Mouse (Mus musculus): ENCODE results near the gene Gm42372. TPM values are rescaled to one million over a fixed set of nuclear protein-coding genes. Genes with fewer than 3 reads are reported as not detected.

Gm42372 gene
- polyA plus RNA-seq, 1 experiment, result not detected

DNA sequence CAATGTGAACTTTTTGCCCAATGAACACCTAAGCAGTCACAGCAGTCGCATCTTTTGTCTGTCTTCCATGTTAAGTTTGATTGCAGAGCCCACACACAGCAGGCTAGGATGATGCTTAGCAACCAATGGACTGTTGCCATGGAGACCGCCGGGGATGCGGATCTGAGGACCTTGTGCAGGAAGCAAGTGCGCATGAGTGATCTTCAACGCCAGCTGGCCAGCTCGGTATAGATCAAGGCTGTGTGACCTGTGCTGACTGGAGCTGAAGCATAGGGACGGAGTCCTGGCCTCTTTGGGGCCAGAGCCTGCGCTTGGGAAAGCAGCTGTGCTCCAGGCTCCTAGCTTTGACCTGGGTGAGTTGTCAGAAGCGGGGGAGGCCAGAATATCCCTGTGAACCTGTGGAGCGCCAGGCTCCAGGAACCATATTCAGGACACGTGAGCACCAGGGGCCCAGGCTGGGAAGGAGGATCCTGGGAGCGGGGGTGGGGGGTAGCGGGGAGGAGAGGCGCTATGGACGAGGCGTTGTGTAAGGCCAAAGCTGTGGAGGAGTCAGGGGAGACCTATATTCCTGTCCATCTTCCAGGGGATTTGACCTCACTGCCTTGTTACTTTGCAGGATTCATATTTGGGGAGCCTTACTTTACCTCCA, 23.2 kb upstream of the Gm42372 start, which contains the start of gene Pnmal1:
Pnmal1 (plus strand) TSS at position 141 of the 649 bp plus-strand sequence.
- no peak for DNase-seq (ENCODE audit: low spot score)

DNA sequence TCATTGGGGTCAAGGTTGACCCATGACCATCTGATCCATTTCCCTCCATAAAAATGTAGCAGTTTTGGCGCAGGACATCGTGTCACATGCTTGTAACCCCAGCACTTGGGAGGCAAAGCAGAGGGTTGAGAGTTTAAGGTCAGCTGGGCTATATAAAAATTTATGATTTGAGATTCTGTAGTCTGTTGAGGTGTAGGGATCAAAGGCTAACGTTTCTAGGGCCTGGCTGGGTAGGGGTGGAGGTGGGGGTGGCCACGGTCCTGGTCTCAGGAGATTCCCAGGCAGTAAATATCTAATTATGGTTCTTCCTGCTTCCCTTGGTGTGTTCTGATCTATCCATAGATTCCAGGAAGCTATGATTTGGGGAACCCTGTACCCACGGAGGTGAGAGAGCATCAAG, 21.2 kb upstream of the Gm42372 start:
- no peak for DNase-seq (ENCODE audit: low spot score)

DNA sequence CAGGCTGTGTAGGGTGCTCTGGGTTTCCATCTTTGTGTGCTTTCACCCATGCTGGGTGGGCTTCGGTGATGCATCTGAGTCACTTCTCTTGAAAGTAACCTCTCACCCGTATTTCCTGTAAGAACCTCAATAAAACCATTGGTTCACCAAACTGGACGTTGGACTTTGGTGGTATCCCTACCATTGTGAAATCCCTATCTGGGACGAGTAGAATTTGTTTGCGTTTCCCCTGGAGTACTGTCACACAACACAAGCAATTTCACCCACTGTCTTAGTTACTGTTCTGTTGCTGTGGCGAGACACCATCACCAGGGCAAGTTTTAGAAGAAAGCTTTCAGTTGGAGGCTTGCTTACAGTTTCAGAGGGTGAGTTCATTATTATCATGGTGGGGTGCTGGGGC, 14.5 kb upstream of the Gm42372 start:
- no peak for DNase-seq (ENCODE audit: low spot score)

DNA sequence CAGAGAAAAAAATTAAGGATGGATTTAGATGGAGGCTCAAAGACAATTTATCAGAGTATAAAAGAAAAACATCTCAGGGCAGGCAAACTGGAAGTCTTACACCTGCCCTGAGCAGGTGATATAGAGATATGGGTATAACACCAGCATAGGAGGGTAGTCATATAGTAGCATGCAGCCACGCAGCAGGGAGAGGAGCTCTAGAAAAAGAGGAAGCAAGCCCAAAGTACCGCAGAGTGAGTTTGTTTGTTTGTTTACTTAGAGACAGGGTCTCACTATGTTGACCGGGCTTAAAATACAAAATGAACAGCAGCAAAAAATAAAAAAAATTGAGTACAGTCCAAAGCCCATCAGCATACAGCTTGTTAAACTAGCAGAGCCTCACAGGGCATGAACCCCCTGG, 11.7 kb upstream of the Gm42372 start:
- DNase-seq (ENCODE audit: low spot score), result no peak

DNA sequence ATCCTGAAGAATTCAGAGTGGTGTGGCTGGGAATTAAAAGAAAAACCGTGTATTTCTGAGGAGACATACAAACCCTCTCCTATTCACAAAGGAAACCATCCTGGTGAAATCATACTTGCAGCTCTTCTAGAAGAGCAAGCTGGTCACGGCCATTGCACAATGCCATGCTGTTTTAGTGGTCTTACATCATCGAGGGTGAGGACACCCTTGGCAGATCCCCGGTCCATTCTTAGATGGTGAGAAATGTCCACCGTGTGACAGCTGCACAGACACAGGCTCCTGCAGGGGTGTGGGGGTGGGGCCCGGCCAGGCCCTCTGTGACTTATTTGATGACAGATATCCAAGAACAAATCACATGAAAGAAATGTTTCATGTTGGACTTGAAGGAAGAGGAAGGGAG, 8.9 kb upstream of the Gm42372 start:
- no peak for DNase-seq (ENCODE audit: low spot score)

DNA sequence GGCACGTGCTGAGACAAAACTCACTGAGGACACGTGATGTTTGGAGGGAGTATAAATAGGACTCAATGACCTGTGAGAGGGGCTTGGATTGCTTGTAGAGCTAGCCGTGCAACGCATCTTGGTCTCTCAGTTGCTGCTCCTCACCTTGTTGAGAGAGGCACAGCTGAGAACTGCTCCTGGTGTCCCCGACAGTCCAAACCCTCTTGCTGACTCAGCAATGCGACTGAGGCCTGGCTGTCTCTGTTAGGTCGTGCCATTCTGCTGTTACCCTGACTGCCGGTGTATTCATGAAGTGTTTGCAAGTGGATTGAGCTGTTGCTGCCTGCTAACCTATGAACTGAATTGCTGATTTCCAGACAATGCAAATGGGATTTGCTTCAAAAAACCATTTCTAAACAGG, 6.6 kb upstream of the Gm42372 start:
- DNase-seq (ENCODE audit: low spot score), result no peak

DNA sequence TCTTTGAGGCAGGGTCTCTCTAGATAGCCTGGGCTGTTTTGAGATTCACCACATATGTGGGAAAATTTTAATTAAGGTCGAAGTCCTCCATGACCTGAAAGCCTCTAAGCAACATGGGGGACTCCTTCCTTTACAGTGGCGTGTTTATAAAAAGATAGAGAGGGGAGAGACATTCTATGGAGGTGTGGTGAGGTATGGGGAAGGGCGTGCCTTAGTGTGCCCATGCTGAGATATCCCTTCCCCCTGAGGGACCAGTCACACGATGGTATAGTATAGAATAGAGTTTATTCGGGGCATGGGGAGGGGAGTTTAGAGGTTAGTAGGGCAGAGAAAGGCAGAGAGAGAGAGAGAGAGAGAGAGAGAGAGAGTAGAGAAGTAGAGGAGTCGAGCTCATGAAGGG, 4.7 kb upstream of the Gm42372 start:
- no peak for DNase-seq (ENCODE audit: low spot score)

- DNase-seq (ENCODE audit: low spot score), result no peak
These were observed 4.3 kb upstream of the Gm42372 start for GRCm38 (mm10) chr7:16978593-16978992.

- DNase-seq (ENCODE audit: low spot score), result no peak
These were observed 2.5 kb upstream of the Gm42372 start for GRCm38 (mm10) chr7:16980348-16980747.

DNA sequence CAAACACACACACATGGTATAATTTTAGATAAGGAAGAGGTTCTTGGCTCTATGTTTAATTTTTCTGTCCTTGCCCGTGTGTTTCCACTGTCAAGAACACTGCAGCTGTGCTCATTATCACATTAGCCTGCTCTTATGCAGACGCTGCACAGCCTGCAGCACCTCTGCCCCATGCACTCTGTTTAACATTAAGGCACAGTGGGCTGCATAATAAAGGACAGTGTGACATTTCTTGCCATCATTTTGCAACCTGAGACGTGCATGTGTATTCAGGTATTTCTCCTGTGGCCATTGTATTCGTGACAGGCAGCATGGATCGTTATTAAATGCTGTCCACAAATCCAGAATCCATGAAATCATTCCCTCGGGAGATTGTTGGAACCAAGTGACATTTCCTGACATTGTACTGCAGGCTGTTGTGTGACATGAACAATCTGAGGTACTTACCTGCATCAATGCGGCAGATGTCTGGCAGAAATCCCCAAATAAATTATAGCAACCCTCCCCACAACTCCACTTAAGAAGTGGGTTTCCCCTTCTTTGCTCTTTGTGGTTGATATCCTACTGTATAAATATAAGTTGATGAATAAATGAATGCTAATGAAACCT, 4.8 kb downstream of the Gm42372 start:
- no peak for DNase-seq (ENCODE audit: low spot score)

GRCm38 (mm10) chr7:16988405-16988804, 5.5 kb downstream of the Gm42372 start:
- no peak for DNase-seq (ENCODE audit: low spot score)

- no peak for DNase-seq (ENCODE audit: low spot score)
These were observed 7.3 kb downstream of the Gm42372 start for GRCm38 (mm10) chr7:16990006-16990744.

- no peak for DNase-seq (ENCODE audit: low spot score)
These were observed 9.0 kb downstream of the Gm42372 start for GRCm38 (mm10) chr7:16991681-16992450.

DNA sequence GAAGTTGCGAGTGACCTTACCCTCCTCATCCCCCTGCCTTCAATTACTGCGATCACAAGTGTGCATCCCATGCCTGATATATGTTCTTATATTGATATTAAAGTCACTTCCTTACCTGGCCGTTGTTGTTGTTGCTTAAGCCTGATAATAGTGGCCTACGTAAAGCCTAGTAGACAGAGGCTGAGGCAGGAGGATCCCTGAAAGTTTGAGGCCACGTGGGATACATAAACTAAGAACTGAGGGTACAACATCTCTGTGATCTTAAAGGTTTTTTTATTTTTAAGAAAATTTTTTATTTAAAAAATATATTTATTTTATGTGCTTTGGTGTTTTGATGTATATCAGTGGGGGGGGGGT, 9.5 kb downstream of the Gm42372 start, which contains the start of gene Ccdc8:
Ccdc8 (plus strand) TSS at position 258 of the 357 bp plus-strand sequence.
- no peak for DNase-seq (ENCODE audit: low spot score)

- no peak for DNase-seq (ENCODE audit: low spot score)
These were observed 10.9 kb downstream of the Gm42372 start for GRCm38 (mm10) chr7:16993651-16994399.

DNA sequence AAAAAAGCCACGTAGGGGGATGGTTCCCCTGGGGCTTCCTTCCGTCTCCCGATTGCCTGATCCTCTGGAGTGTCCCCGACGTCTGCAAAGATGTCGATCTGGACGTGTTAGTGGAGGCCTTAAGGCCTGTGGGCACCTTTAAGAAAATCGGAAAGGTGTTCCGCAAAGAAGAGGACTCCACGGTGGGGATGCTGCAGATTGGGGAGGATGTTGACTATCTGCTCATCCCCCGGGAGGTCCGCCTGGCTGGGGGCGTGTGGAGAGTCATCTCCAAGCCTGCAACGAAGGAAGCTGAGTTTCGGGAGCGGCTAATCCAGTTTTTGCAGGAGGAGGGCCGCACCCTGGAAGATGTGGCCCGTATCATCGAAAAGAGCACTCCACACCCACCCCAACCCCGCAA, 11.5 kb downstream of the Gm42372 start:
- no peak for DNase-seq (ENCODE audit: low spot score)

DNA sequence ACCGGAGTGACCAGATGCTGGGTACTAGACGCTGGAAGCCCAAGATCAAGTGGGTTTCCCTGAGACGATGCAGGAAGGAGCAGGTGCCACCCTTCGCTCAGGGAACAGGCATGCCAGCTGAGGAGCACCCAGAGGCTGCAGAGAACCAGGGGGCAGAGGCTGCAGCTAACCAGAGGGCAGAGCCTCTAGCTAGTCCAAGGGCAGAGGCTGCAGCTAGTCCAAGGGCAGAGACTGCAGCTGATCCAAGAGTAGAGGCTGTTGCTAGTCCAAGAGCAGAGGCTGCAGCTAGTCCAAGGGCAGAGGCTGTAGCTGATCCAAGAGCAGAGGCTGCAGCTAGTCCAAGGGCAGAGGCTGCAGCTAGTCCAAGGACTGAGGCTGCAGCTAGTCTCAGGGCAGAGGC, 12.5 kb downstream of the Gm42372 start:
- no peak for DNase-seq (ENCODE audit: low spot score)

DNA sequence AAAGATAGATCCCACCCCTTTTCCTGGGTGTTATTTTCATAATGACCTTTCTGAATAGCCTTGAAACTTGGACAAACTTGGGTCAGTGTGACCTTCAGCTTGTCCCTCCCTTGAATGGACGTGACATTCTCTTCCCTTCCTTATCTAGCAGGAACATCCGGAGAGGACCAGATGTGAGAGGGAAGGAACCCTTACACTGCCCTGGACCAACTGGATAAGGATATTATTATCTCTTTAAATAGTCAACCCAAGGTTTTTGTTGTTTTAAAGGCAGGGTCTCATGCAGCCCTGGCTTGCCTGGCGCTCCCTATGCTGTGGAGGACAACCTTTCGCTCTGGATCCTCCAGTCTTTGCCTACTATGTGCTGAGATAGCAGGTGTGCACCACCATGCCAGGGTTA, 16.3 kb downstream of the Gm42372 start:
- no peak for DNase-seq (ENCODE audit: low spot score)

DNA sequence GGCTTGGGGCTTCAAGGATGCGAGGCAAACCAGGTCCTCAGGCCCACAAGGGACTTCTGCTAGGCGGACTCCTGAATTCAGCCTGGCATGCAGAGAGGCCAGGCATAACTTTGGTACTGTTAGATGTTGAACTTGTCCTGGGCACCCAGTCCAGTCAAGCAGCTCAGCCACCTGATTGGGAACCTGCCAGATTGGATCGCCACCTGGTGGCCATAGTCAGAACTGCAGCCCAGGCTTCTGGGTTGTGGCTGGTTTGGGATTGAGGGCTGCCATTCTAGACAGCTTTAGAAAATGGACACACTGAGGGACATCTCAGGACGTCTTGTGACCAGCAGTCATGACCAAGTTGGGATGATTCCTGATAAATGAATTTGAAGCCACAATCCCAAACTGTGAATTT, 16.8 kb downstream of the Gm42372 start:
- peak; percentile 91 for DNase-seq (ENCODE audit: low spot score)

GRCm38 (mm10) chr7:17002375-17003195, 19.7 kb downstream of the Gm42372 start:
- no peak for DNase-seq (ENCODE audit: low spot score)
